Mouse (Mus musculus) G1E (cell line): ENCODE results near the gene Nphp1. TPM values are rescaled to one million over a fixed set of nuclear protein-coding genes. Genes with fewer than 3 reads are reported as not detected.

Experiments
- ATAC-seq: 2 replicates; pipeline ENCODE4 v1.8.0; 2016; ENCODE audit warnings: mild to moderate bottlenecking; ENCODE audit not compliant: insufficient number of reproducible peaks, poor library complexity, low FRiP score, severe bottlenecking; ENCODE audit errors: extremely low read depth
- DNase-seq: peaks from one replicate; pipeline ENCODE4 v3.0.0; 2012; ENCODE audit warnings: low spot score
- H3K27me3 ChIP-seq: 2 replicates; pipeline ENCODE4 v1.6.1; 2012; ENCODE audit warnings: mild to moderate bottlenecking, low read length, inconsistent platforms; ENCODE audit not compliant: insufficient read depth
- H3K36me3 ChIP-seq: replicated peaks from 2 replicates; pipeline ENCODE3; 2012; ENCODE audit warnings: mild to moderate bottlenecking, inconsistent platforms
- H3K4me1 ChIP-seq: 2 replicates; pipeline ENCODE4 v1.6.1; 2012; ENCODE audit warnings: low read depth, low read length, inconsistent platforms, mixed read lengths; ENCODE audit not compliant: insufficient read depth
- H3K4me3 ChIP-seq: 2 replicates; pipeline ENCODE4 v1.5.1; 2012; ENCODE audit warnings: low read depth, mild to moderate bottlenecking, inconsistent platforms, low read length, moderate library complexity, mixed read lengths
- H3K9me3 ChIP-seq: replicated peaks from 2 replicates; pipeline ENCODE4 v1.6.1; 2012; ENCODE audit warnings: inconsistent platforms
- CTCF ChIP-seq: IDR thresholded peaks from 2 replicates; pipeline ENCODE4 v1.5.1; 2012; ENCODE audit warnings: low read depth, low read length, inconsistent platforms, mixed read lengths
- GATA1 ChIP-seq: IDR thresholded peaks from 2 replicates; pipeline ENCODE4 v1.6.1; 2012; ENCODE audit warnings: borderline replicate concordance, low read length, inconsistent platforms, mixed read lengths
- GATA2 ChIP-seq: IDR thresholded peaks from 2 replicates; pipeline ENCODE4 v1.6.1; 2012; ENCODE audit warnings: low read depth, low read length, inconsistent platforms, borderline replicate concordance
- POLR2AphosphoS5 ChIP-seq: IDR thresholded peaks from 2 replicates; pipeline ENCODE4 v1.6.1; 2012; ENCODE audit warnings: low read depth, low read length, inconsistent platforms; ENCODE audit not compliant: insufficient replicate concordance
- TAL1 ChIP-seq: conservative IDR thresholded peaks from 2 replicates; pipeline ENCODE4 v1.6.1; 2012; ENCODE audit warnings: low read depth, low read length, inconsistent platforms, mixed read lengths
- polyA plus RNA-seq: library from polyadenylated mRNA; stranded (reverse); fragments of >175 nt; gene quantifications from 2 replicates; pipeline ENCODE4 v1.2.3, GENCODE M21; 2012
- total RNA-seq, 2 experiments: library from RNA; stranded (forward) in 1 of 2; stranded (reverse) in 1 of 2; fragments of 200-1000 nt in 1 of 2; fragments of >200 nt in 1 of 2; fragmentation: Nextera tagmentation in 1 of 2; gene quantifications; 2 replicates each; pipeline ENCODE4 v1.2.3; 2014 to 2017

Gene Nphp1
- 7.8 and 9.3 TPM in 2 replicates for total RNA-seq (2014; fragmentation: Nextera tagmentation)
- 10.7 and 11.0 TPM in 2 replicates for total RNA-seq (2017)
- polyA plus RNA-seq: 4.6 and 5.5 TPM in 2 replicates

DNA sequence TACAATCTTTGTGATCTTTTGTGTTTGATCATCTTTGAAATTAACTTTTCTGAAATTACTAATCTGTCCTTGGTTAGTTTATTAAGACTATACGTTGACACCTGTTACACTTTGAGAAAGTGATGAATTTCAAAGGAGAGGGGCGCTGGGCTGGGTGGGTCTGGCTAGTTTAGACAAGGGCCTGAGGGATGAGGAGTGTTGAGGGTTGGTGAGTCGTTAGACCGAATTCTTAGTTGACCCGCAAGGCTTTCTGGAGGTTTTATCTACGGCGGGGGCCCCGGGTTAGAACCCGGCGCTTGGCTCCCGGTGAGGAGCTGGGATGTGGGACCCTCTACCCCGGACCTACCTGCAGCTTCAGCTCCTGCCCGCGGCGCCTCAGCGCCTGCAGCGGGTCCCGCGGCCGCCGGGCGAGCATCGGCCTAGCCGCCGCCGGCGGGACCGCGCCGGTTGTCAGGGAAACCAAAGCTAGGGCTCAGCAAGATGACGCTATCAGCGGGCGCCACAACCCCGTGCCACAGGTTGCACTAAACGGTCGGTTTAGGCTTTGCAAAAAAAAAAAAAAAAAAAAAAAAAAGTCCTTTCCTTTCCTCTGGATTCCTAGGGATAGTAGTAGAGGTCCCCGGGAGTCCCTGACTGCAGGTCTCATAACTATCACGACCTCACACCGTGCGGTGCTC lies at the start of gene Nphp1:
Gene Nphp1, minus strand, starts transcription at position 458 of the 677 bp plus-strand sequence.
- Histone ChIP-seq H3K4me1 (peaks cover 32% of the 10 kb centered on the region), H3K36me3 (peaks cover 8% of the 10 kb centered on the region), H3K27me3 (no peaks in the 10 kb centered on the region), H3K9me3 (no peaks in the 10 kb centered on the region), H3K4me3 (peak within 1 kb of the TSS; percentile 75)
- DNase-seq (peak; percentile 56), ATAC-seq (peak; percentile 40; the same call in 1 of the 2 replicates)
- no peak for TF ChIP-seq GATA1
- no peak for TF ChIP-seq GATA2
- no peak for TF ChIP-seq POLR2AphosphoS5
- no peak for TF ChIP-seq CTCF
- no peak for TF ChIP-seq TAL1

DNA sequence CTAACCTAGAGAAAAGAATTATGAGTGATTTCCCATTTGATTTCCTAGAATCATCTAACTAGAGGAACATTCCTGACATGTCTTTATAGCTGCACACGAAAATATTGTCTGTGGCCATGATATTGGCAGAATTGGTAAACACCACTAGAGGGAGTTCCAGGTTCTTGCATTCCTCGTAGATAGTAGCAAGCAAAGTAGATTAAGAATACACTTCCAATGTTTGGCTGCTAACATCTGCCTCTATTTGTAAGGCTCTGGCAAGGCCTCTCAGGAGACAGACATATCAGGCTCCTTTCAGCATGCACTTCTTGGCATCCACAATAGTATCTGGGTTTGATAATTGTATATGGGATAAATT lies 44.1 kb upstream of the Nphp1 start:
- peak; percentile 12 for DNase-seq
- Histone ChIP-seq H3K4me1 (peaks cover 20% of the 10 kb centered on the region), H3K9me3 (no peaks in the 10 kb centered on the region), H3K36me3 (peaks cover 8% of the 10 kb centered on the region), H3K27me3 (peaks cover 20% of the 10 kb centered on the region), H3K4me3 (no peak overlapping the region)
- TF ChIP-seq CTCF: peak; percentile 14; the same call in 1 of the 2 replicates
- TF ChIP-seq TAL1: no peak
- peak; percentile 45; the same call in 1 of the 2 replicates for ATAC-seq

DNA sequence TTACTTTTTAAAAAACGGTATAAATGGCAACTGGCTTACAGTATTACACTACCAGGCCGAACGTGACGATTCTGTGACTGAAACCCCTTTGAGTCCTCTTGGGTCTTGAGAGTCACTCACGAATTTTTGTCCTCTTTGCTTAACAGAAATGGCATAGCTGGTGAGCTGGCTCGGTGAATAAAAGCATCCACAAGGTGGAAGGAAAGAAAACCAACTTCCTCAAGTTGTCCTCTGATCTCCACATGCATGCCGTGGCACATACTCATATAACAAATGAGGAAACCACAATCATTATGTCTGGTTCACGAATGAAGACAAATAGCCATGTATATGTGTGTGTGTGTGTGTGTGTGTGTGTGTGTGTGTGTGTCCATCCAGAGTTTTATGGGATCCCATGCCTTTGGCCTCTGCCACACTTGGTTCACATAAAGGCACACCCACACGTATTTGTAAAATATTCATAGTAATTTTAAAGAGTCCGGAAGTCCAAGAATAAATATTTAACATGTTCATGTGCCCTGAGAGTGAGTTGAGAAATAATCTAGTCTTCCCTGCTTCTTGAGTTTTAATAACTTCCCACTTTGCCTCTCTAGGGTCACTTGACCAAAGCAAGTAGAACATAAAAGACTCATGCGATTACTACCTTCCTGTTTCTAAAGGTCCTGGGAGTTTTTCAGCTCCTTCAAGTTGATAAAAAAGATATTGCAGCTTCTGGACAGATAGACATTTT lies 43.6 kb upstream of the Nphp1 start:
- DNase-seq (no peak), ATAC-seq (no peak)
- Histone ChIP-seq H3K36me3 (peaks cover 8% of the 10 kb centered on the region), H3K4me1 (peaks cover 20% of the 10 kb centered on the region), H3K27me3 (peaks cover 20% of the 10 kb centered on the region), H3K4me3 (peak overlapping the region; percentile 95), H3K9me3 (no peaks in the 10 kb centered on the region)
- TF ChIP-seq TAL1 (no peak), GATA2 (no peak)

DNA sequence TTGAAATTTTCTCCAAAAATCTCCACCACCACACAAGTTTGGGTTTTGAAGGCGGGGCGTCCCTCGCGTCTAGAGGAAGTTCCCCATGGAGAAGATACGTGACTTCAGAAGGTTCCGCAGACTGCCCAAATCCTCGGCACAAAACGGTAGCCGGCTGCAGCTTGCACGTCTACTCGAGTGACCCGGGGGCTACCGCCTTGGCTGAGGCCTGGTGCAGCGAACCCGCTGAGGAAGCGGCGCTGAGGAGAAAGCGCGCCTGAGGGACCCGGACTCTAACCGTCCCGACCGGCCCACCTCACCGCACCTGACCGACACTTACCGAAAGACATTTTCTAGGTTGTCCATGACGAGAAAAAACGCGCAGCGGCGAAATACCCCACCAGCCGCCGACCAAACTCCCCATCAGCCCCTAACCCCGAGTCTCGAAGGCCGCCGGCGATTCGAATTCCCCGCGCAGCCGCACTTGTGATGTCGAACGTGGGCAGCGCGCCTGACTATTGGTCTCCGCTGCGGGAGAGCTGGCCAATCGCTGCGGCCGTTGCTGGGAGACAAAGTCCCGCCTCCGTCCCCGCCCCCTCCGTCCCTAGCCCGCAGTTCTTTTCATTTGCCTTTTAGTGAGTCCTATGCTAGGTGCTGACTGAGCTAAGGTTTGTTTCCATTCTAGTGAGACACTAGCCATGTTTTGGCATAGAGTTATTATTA lies 42.9 kb upstream of the Nphp1 start, which contains the start of gene Bub1:
Gene Bub1, minus strand, starts transcription at position 465 of the 702 bp plus-strand sequence.
- DNase-seq: peak; percentile 83
- Histone ChIP-seq H3K9me3 (no peaks in the 10 kb centered on the region), H3K4me3 (peak within 1 kb of the TSS; percentile 95), H3K4me1 (peaks cover 20% of the 10 kb centered on the region), H3K36me3 (peaks cover 14% of the 10 kb centered on the region), H3K27me3 (peaks cover 15% of the 10 kb centered on the region)
- peak; percentile 99 for ATAC-seq
- no peak for TF ChIP-seq TAL1
- TF ChIP-seq POLR2AphosphoS5: no peak
- no peak for TF ChIP-seq GATA1
- TF ChIP-seq CTCF: no peak
- TF ChIP-seq GATA2: no peak

DNA sequence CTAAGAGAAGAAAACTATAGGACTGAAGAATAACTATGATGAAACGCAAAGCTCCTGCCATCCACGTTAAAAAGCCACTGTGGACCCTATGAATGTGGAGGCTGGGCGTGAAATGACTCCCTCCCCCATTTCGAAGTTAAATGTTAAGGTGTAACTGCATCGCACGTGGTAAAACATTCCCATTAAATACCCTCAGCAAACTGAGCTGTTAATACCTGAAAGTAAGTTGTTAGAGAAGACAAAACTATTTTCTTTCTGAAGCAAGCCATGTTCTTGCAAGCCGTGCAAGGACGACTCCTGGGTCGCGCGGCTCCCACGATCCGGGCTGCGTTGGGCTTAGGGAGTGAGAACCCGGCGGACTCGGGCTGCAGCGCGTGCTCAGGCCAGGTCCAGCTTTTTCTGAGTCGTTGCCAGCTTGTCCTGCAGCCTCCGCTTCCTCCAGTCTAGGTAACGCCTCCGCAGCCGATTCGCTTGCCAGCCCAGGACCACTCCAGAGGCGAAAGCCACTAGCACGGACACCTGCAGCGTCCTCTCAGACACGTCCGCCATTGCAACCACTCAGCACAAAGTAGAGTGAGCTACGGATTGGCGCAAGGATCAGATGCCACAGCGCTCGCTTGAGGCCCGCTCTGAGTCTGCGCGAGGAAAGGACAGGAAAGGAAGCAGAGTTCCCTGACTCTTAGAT lies 3.4 kb upstream of the Nphp1 start, which contains the start of gene Mtln:
Gene Mtln, minus strand, starts transcription at position 570 of the 685 bp plus-strand sequence.
- Histone ChIP-seq H3K9me3 (no peaks in the 10 kb centered on the region), H3K36me3 (peaks cover 8% of the 10 kb centered on the region), H3K27me3 (no peaks in the 10 kb centered on the region), H3K4me3 (peak within 1 kb of the TSS; percentile 80), H3K4me1 (peaks cover 32% of the 10 kb centered on the region)
- no peak for TF ChIP-seq GATA2
- 0 out of 2 replicates have a peak, but pooled peaks have one; percentile 60 for TF ChIP-seq POLR2AphosphoS5
- peak; percentile 92 for ATAC-seq
- peak; percentile 56 for DNase-seq

DNA sequence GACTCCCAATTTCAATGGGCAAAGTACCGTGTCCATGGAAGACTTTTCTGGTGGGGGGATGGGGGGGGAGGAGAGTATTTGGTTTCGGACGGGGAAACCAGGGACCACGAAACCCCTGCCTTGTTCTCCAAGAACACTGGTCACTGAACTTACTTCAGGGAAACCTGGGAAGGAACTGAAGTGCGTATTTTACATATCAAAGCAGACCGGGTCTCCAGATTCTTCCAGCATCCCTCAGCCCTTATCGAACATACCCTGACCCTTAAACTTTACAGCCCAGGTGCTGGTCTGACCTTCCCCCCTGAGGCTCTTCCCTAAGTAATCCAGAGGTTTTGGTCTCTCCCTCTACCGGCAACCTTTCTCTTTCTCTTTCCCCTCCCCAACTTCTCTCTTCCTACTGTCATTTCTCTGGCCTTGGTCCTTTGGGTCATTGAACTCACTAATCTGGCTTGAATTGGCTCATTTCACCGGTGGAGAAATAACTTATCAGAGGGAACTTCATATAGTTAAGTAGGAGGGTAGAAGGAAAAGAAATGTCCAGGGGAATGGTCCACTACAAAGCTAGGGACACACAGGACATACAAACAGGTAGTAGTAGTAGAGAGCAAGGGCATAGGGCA lies 1.1 kb upstream of the Nphp1 start:
- peaks cover 32% of the 10 kb centered on the region for H3K4me1 ChIP-seq
- no peak for DNase-seq
- no peak for ATAC-seq
- peak overlapping the region; percentile 75; the same call in 1 of the 2 replicates for H3K4me3 ChIP-seq
- H3K9me3 ChIP-seq: no peaks in the 10 kb centered on the region
- TF ChIP-seq TAL1 (no peak), POLR2AphosphoS5 (no peak), CTCF (no peak), GATA1 (no peak), GATA2 (no peak)
- H3K27me3 ChIP-seq: no peaks in the 10 kb centered on the region
- peaks cover 8% of the 10 kb centered on the region for H3K36me3 ChIP-seq
